In genomic region chr6:54262732-54263131, GRCm38 (mm10) we compare ENCODE assay signal across 21 mouse cellular contexts.
DNase-seq lines count a peak whose midpoint lies in the region; ATAC-seq and TF ChIP-seq lines count a peak whose summit lies in the region.
"Had no signal": no experiment of that assay in that cellular context is flagged by ENCODE, and none has a peak within 500 bp of the region (broad histone marks: within the 10 kb centered on the region; RNA-seq: fewer than 3 reads in every experiment).

No protein-coding gene starts in this region.

- 67% methylated on average over 2 of the region's 2 CpGs for WGBS in hindbrain, postnatal 0 days
- WGBS in hindbrain, embryonic 14.5 days: 74% methylated on average over 2 of the region's 2 CpGs
- WGBS in lung, embryonic 14.5 days: 71% methylated on average over 2 of the region's 2 CpGs

- no peak overlapping the region for H3K27ac ChIP-seq in hindbrain, postnatal 0 days
- H3K27ac ChIP-seq in hindbrain, embryonic 14.5 days: no peak overlapping the region
- H3K27ac ChIP-seq in lung, embryonic 14.5 days (ENCODE audit: low read depth): no peak overlapping the region
- no peak overlapping the region for H3K27ac ChIP-seq in ES-E14 (ENCODE audit: insufficient read depth, low read depth, low read length, poor library complexity, severe bottlenecking)
- H3K27ac ChIP-seq: embryonic facial prominence, embryonic 15.5 days; heart, embryonic 10.5 days; hindbrain, embryonic 12.5 days; kidney, embryonic 15.5 days; limb, embryonic 15.5 days; neural tube, embryonic 12.5 days; stomach, embryonic 15.5 days had no signal

- no peak overlapping the region for H3K4me2 ChIP-seq in hindbrain, postnatal 0 days (ENCODE audit: low read depth, low read length)
- no peak overlapping the region for H3K4me2 ChIP-seq in hindbrain, embryonic 14.5 days (replicated peaks)
- H3K4me2 ChIP-seq in lung, embryonic 14.5 days: no peak overlapping the region
- H3K4me2 ChIP-seq: embryonic facial prominence, embryonic 15.5 days; hindbrain, embryonic 12.5 days; kidney, embryonic 15.5 days; limb, embryonic 15.5 days; midbrain, embryonic 11.5 days; neural tube, embryonic 12.5 days; stomach, embryonic 15.5 days had no signal

- no peak for ATAC-seq in hindbrain, postnatal 0 days
- ATAC-seq in hindbrain, embryonic 14.5 days (ENCODE audit: low FRiP score): no peak
- no peak for ATAC-seq in lung, embryonic 14.5 days (ENCODE audit: insufficient read depth)

- DNase-seq in hindbrain, postnatal 0 days (ENCODE audit: low spot score): peak; percentile 43
- DNase-seq in hindbrain, embryonic 14.5 days (ENCODE audit: low spot score): no peak
- no peak for DNase-seq in lung, embryonic 14.5 days
- DNase-seq in lung, postnatal 4 days: no peak
- DNase-seq in ES-E14 (ENCODE audit: low read depth, low spot score): no peak
- peak; percentile 39 for DNase-seq in retina, postnatal 1 day
- no peak for DNase-seq in urinary bladder, postnatal 10 days (ENCODE audit: low spot score)
- no peak for DNase-seq in adrenal gland, adult 8-10 months
- DNase-seq: adrenal gland, adult 2 months; cerebellum, adult 9-11 months; heart, postnatal 14 days; lung, adult 2 months; thymus, adult 2 months had no signal

- H3K4me3 ChIP-seq in hindbrain, postnatal 0 days (ENCODE audit: low read length): no peak overlapping the region
- H3K4me3 ChIP-seq in hindbrain, embryonic 14.5 days (replicated peaks; ENCODE audit: low read length): no peak overlapping the region
- no peak overlapping the region for H3K4me3 ChIP-seq in lung, embryonic 14.5 days (ENCODE audit: low read depth, low read length)
- no peak overlapping the region for H3K4me3 ChIP-seq in ES-E14 (ENCODE audit: insufficient read depth in 1 of 2, low read depth in 1 of 2, low read length in 2 of 2, poor library complexity in 1 of 2, severe bottlenecking in 1 of 2)
- H3K4me3 ChIP-seq: embryonic facial prominence, embryonic 15.5 days; heart, embryonic 10.5 days; hindbrain, embryonic 12.5 days; kidney, embryonic 15.5 days; limb, embryonic 15.5 days; neural tube, embryonic 12.5 days; stomach, embryonic 15.5 days had no signal

- H3K36me3 ChIP-seq in hindbrain, postnatal 0 days (ENCODE audit: insufficient read depth, low read length): no peaks in the 10 kb centered on the region
- no peaks in the 10 kb centered on the region for H3K36me3 ChIP-seq in hindbrain, embryonic 14.5 days (replicated peaks; ENCODE audit: control insufficient read depth, insufficient read depth)
- no peaks in the 10 kb centered on the region for H3K36me3 ChIP-seq in lung, embryonic 14.5 days (ENCODE audit: insufficient read depth)
- H3K36me3 ChIP-seq in ES-E14 (ENCODE audit: control insufficient read depth, insufficient read depth, low read length, poor library complexity, severe bottlenecking): no peaks in the 10 kb centered on the region
- H3K36me3 ChIP-seq: embryonic facial prominence, embryonic 15.5 days; heart, embryonic 10.5 days; hindbrain, embryonic 12.5 days; kidney, embryonic 15.5 days; limb, embryonic 15.5 days; neural tube, embryonic 12.5 days; stomach, embryonic 15.5 days had no signal

- no peaks in the 10 kb centered on the region for H3K27me3 ChIP-seq in hindbrain, postnatal 0 days (ENCODE audit: insufficient read depth, low read length)
- no peaks in the 10 kb centered on the region for H3K27me3 ChIP-seq in hindbrain, embryonic 14.5 days (ENCODE audit: control insufficient read depth, insufficient read depth, low read length)
- no peaks in the 10 kb centered on the region for H3K27me3 ChIP-seq in lung, embryonic 14.5 days (ENCODE audit: insufficient read depth, low read length)
- H3K27me3 ChIP-seq: embryonic facial prominence, embryonic 15.5 days; hindbrain, embryonic 12.5 days; kidney, embryonic 15.5 days; limb, embryonic 15.5 days; neural tube, embryonic 12.5 days; stomach, embryonic 15.5 days had no signal

- in situ Hi-C loops in ES-E14 (cut with MboI; ENCODE audit: low sequenced_read_pairs in 2 of 2, unreplicated experiment in 2 of 2): no loop called here

- no peaks in the 10 kb centered on the region for H3K9me3 ChIP-seq in hindbrain, postnatal 0 days (ENCODE audit: low read length)
- H3K9me3 ChIP-seq in hindbrain, embryonic 14.5 days (ENCODE audit: control insufficient read depth, low read length): no peaks in the 10 kb centered on the region
- no peaks in the 10 kb centered on the region for H3K9me3 ChIP-seq in lung, embryonic 14.5 days (ENCODE audit: low read depth, low read length)
- H3K9me3 ChIP-seq in ES-E14 (ENCODE audit: control insufficient read depth, insufficient read depth, low read depth, low read length): no peaks in the 10 kb centered on the region
- H3K9me3 ChIP-seq: embryonic facial prominence, embryonic 15.5 days; heart, embryonic 10.5 days; hindbrain, embryonic 12.5 days; kidney, embryonic 15.5 days; limb, embryonic 15.5 days; neural tube, embryonic 12.5 days; stomach, embryonic 15.5 days had no signal

- H3K9ac ChIP-seq in hindbrain, postnatal 0 days (replicated peaks; ENCODE audit: low read length): no peak overlapping the region
- H3K9ac ChIP-seq in hindbrain, embryonic 14.5 days: no peak overlapping the region
- no peak overlapping the region for H3K9ac ChIP-seq in lung, embryonic 14.5 days
- H3K9ac ChIP-seq in ES-E14 (ENCODE audit: insufficient read depth, low read depth, low read length, poor library complexity, severe bottlenecking): no peak overlapping the region
- H3K9ac ChIP-seq: embryonic facial prominence, embryonic 15.5 days; hindbrain, embryonic 12.5 days; kidney, embryonic 15.5 days; limb, embryonic 15.5 days; neural tube, embryonic 12.5 days; stomach, embryonic 15.5 days had no signal

- H3K4me1 ChIP-seq in hindbrain, postnatal 0 days (ENCODE audit: insufficient read depth, low read length): no peaks in the 10 kb centered on the region; the same call in 1 of the 2 replicates
- H3K4me1 ChIP-seq in hindbrain, embryonic 14.5 days (replicated peaks; ENCODE audit: control insufficient read depth, insufficient read depth, low read length): no peaks in the 10 kb centered on the region; the same call in 1 of the 2 replicates
- H3K4me1 ChIP-seq in lung, embryonic 14.5 days (ENCODE audit: insufficient read depth): no peaks in the 10 kb centered on the region
- peaks cover 3% of the 10 kb centered on the region in 2 experiments; a peak in 1 of 4 replicates for H3K4me1 ChIP-seq in ES-E14 (ENCODE audit: control insufficient read depth in 2 of 2, insufficient read depth in 2 of 2, low read length in 2 of 2, poor library complexity in 1 of 2)
- H3K4me1 ChIP-seq: embryonic facial prominence, embryonic 15.5 days; hindbrain, embryonic 12.5 days; kidney, embryonic 15.5 days; limb, embryonic 15.5 days; stomach, embryonic 15.5 days had no signal

- TF ChIP-seq CTCF in hindbrain, postnatal 0 days (IDR thresholded peaks at IDR 0.05; ENCODE audit: low read depth): peak; percentile 46
- TF ChIP-seq CTCF in lung, embryonic 14.5 days (IDR thresholded peaks at IDR 0.05; ENCODE audit: low read depth): peak; percentile 46

TF ChIP-seq in ES-E14, 5 proteins besides CTCF, POLR2A, EP300 and RAD21:
- TF ChIP-seq ZNF384 (IDR thresholded peaks at IDR 0.05; ENCODE audit: low read depth, low read length) (no peak), MAFK (IDR thresholded peaks at IDR 0.05; ENCODE audit: insufficient read depth, low read depth, low read length) (no peak), ZC3H11A (IDR thresholded peaks at IDR 0.05; ENCODE audit: borderline replicate concordance, low read depth, low read length) (0 out of 2 replicates have a peak, but pooled peaks have one; percentile 24)

Comparison
In these comparisons a context has a peak if more than half of its experiments do, and no peak if none do; other contexts are left out.
1. DNase-seq: peak in hindbrain, postnatal 0 days (single experiment) and retina, postnatal 1 day (single experiment); none in hindbrain, embryonic 14.5 days (single experiment), lung, embryonic 14.5 days (single experiment), lung, postnatal 4 days (0 of 2), ES-E14 (single experiment), urinary bladder, postnatal 10 days (single experiment) and adrenal gland, adult 8-10 months (single experiment).